Mouse (Mus musculus) kidney, postnatal 4 days (tissue): ENCODE data around the gene Ppp1r9b.
"Not testable (repeated sequence)": the region's sequence is repeated elsewhere in the genome, so short reads cannot be mapped to it uniquely, and the experiment has no call there.

Source experiments
- DNase-seq, 2 experiments: peaks; one replicate each; pipeline ENCODE4 v3.0.0; 2021; ENCODE audit warnings: mixed read lengths in 2 of 2

The Ppp1r9b gene

DNA sequence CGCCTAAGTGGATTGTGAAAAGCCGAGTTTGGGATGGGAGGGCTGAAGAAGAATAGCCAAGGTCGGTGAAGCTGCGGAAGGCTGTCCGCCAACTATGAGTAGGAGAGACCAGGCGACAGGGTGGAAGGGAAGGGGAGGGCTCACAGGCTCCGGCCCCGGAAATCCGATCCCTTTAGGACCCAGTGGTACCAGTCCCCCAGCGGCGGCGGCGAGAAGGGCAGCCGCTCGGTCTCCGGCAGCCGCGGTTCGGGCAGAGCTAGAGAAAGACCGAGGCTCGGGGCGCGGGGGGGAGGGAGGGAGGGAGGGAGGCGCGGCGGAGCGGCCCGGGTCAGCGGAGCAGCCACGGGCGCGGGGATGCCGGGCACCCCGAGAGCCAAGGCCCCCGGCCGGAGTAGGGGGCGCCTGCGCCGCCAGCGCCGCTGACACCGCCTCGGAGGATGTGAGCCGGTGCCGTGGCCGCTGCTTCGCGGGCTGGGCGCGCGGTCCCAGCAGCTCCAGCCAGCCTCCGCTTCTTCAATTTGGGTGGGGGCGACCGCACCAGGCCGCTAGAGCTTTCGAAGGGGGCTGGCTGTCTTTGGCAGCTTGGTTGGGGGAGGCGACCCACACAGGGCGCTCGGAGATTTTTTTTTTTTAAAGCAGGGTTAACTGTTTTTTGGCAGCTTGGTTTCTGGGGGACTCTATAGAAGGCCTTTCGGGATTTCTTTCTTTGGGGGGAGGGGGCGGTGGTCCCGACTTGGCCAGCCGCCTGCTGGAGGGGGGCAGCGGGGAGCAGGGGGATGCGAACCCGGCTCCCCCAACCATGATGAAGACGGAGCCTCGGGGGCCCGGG lies at the start of gene Ppp1r9b:
Ppp1r9b (plus strand) TSS at position 287 of the 829 bp plus-strand sequence.
- DNase-seq = peak; percentile 94 to 96

DNA sequence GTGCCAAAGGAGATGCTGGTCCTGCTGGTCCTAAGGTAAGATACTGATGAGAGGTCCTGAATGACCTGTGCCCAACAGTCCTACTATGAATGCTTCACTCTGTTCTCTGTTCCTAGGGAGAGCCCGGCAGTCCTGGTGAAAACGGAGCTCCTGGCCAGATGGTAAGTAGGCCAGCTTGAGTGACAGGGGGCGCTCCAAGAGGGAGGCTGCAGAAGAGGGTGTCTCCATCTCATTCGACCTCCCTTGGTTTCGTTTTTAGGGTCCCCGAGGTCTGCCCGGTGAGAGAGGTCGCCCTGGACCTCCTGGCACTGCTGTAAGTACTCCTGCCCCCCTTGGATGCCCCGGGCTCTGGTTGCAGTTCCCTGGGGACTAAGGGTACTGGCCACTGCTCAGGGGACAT lies 49.7 kb upstream of the Ppp1r9b start:
- no peak for DNase-seq

DNA sequence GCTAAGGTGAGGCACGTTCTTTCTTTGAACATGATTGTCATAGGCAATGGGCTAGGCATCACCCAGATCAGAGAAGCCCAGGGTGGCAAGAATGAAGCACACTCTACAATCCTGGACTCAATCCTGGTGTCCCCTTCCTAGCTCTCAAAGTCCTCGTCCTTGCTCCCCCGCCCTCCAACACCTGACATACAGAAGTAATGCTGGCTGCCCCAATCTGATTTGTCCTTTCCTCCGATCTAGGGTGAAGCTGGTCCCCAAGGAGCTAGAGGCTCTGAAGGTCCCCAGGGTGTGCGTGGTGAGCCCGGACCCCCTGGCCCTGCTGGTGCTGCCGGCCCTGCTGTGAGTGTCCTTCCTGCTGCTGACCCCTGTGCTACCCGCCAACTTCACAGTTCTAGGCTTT lies 49.1 kb upstream of the Ppp1r9b start:
- DNase-seq = no peak

DNA sequence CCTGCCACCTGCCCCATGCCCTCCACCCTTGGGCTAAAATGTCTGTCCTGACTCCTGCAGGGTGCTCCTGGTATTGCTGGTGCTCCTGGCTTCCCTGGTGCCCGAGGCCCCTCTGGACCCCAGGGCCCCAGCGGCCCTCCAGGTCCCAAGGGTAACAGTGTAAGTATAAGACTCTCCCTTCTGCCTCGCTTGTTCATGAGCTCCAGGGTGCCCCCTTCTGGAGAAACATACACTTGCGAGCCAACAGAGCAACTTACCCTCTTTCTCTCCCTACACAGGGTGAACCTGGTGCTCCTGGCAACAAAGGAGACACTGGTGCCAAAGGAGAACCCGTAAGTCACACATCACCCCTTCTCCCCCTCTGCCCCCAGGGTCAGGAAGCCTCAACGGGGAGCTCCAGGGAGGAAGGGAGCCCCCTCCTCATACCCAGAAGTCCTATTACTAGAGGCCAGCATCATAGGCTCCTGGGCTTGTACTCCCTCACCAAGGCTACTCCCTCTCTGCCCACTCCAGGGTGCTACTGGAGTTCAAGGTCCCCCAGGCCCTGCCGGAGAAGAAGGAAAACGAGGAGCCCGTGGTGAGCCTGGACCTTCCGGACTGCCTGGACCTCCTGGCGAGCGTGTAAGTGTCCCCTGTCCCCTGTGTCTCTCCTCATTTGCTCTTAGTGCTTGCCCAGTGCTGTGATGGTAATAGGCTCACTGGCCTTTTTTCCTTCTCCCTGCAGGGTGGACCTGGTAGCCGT lies 48.4 kb upstream of the Ppp1r9b start:
- peak; percentile 63 to 70 for DNase-seq

DNA sequence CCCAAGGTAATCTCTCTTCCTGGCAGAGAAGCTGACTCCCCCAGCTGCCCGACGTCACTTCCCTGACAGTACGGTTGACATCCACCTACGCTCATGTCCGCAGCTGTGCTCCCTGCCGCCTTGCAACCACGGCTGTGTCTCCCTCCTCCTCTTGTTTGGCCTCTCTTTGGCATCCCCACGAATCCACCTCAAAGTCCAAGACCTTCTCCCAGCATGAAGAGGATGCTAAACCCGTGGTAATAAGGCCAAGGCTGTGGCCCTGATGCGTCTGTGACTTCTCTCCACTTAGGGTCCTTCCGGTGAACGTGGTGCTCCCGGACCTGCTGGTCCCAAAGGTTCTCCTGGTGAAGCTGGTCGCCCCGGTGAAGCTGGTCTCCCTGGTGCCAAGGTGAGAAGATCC lies 47.8 kb upstream of the Ppp1r9b start:
- DNase-seq = no peak

DNA sequence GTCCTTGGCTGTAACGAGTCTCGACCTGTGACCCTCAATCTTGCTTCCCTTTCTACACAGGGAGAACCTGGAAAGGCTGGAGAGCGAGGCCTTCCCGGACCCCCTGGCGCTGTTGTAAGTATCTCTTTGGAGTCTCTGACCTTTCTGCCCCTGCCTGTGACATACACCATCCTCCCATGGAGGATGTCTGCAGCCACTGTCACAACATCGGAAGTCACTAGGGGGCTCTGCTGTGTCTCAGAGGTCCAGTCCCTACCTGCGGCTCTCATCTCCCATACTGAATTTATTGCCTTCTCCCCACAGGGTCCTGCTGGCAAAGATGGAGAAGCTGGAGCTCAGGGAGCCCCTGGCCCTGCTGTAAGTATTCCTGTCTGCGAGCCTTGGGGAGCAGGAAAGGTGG lies 46.5 kb upstream of the Ppp1r9b start:
- DNase-seq = no peak

DNA sequence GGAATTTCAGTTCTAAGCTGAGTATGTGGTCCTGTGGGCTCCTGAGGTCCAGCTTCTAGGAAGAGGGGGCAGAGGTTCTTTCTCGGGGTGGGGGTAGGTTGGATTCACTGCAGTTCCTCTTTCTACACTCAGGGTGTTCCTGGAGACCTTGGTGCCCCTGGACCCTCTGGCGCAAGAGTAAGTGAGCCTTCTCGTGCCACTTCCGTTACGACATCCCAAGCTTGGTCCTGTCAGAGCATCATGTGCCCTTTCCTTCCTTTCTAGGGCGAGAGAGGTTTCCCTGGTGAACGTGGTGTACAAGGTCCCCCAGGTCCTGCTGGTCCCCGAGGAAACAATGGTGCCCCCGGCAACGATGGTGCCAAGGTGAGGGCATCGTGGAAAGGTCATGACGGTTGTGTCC lies 45.6 kb upstream of the Ppp1r9b start:
- no peak for DNase-seq

DNA sequence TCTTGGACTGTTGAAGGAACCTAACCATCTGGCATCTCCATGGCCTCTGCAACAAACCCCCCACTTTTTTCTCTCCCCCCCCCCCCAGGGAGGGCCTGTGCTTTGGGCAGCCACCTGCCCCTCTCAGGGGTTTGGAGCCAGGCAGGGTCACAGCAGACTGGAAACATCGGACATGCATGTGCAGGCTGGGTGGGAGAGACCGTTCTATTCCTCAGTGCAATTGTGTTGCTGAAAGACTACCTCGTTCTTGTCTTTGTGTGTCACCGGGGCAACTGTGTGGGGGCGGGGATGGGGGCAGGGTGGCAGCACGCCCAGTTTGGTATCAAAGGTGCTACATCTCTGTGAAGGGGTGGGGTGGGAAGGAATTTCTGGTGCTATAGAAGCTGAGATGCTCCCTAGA lies 38.7 kb upstream of the Ppp1r9b start:
- no peak for DNase-seq

DNA sequence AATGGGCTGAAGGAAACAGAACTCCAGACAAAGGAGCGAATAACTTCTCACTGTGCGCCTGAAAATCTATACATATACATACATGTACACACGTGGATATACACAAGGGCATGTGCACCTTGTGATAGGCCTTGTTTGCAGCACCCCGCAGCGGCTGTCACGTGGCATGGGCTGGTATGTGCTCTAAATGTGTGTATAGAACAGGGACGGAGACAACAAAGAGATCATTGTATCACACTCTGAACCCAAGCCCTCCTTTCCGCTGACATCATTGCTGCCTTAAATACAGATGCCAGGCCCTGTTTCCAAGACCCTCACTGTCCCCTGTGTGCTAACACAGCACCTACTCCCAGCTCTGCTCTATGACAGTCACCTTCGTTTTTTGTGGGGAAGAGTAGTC lies 35.7 kb upstream of the Ppp1r9b start:
- DNase-seq = no peak

DNA sequence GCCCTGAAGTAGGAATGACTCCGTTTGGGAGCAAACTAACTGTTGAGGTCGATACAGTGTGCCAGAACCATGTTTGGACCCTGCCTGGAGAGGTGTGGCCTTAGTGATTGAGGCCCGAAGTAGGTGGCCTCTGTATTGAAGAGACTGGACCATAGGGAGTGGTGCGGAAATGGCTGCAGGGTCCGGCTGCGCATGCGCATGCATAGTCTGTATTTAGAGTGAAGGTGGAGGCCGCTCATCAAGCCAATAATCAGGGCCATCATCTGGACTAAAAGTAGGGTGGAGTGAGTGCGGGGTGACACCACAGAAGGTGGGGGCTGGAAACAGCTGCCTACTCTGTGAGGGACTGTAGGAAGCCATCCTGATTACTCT lies 33.2 kb upstream of the Ppp1r9b start:
- peak; percentile 41 to 57 for DNase-seq

DNA sequence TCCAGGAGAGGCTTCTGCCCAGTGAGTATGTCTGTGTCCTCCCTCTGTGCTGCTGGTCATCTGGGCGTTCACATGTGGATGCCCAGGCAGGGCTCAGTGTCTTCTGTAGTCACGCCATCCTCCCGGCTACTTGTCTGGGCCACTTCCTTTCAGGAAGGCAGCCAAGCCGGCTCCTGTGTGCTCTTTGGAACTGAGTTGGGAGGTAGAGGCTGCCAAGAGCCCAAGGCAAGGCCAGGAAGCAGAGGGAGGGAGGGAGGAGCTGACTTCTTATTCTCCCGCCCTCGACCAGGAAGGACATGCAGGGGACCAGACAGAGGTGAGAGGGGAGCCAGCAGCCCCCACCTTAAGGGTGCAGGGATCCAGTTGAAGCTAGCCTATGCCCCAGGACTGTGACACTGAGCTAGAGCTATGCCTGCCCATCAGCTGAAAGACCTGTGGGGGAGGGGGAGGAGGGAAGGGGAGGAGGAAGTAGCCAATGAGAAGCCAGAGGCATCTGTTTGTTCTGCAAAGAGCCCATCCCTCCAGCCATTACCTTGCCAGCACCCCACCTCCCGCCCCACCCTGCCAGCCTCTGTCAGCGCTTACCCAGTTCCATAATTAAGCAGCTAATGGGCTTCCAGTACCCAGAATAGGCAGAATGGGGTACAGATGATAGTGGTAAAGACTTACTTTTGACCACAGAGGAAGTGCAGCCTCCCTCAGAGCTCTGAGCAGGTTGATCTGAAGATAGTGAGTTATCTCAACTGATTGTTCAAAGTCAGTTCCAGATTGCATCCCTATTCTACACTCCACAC lies 32.6 kb upstream of the Ppp1r9b start:
- peak; percentile 70 to 82 for DNase-seq

DNA sequence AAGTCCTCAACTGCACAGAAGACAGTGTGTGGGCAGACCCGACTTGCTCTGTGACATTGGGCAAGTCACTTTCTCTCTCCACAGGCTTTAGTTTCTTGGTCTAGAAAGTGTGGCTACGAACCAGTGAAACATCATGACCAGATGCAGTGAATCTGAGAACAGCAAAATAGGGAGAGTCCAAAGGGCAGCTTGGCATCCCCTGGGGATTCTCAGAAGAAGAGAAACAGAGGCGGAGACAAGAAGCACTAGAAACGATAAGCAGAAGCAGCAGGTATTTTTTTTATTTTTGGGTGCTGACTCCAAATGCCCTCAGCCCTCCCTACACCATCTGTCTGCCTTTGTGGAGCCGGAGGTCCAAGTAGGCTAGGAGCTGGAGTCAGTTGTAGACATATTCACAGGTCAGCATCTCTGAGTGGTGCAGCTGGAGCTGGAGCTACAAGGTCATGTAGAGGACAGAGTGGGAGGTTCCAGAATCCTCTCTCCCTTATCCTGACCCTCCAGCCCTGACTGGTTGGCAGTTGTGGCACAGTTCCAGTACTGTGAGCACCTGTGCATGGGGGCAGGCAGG lies 28.2 kb upstream of the Ppp1r9b start:
- no peak for DNase-seq

DNA sequence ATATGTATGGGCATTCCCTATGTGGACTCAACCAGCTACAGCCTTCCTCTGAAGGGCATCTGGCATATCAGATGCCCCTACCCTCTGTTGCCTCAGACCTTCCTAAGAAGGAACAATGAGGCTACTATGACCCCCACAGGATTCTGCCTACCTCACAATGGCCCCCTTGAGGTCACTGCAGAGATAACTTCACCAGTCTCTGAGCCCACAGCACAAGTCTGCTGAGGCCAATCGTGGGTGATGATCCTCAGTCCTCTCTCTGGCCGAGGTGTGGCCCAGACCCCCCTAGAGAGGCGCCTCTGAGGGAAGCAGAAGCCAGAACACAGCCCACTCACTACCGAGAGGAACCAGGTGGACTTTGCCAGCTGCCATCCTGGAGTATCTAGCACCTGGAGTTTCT lies 23.4 kb upstream of the Ppp1r9b start, which contains the start of gene Hils1:
Hils1 (plus strand) TSS at position 175 of the 400 bp plus-strand sequence.
- DNase-seq = no peak

DNA sequence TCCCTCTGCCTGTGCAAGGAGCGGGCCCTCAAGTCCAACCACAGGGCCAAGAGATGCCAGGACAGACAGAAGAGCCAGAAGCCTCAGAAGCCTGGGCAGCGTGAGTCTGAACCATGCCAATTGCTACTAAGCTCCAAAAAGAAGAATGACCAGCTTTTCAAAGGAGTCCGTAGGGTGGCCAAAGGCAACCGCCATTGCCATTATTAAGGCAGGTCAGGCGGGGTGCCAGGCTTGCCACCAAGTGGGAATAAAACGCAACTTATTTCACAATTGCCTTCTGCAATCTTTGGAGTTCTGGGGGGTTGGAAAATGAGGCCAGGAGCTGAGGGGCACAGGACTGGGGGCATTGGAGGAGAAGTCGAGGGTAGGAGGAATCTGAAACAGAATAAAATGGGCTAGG lies 22.6 kb upstream of the Ppp1r9b start:
- DNase-seq = no peak

DNA sequence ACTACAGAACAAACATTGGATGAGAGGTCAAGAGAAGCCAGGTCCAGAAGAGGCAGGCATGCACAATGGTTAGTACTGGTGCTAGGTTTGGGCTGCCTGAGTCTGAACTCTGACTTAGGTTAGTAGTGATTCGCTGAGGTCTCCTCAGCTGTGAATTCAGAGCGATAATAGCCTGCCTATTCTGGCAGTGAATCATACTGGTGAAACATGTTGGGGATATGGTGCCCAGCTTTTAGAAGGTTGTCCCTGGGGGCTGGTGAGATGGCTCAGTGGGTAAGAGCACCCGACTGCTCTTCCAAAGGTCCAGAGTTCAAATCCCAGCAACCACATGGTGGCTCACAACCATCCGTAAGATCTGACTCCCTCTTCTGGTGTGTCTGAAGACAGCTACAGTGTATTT lies 21.1 kb upstream of the Ppp1r9b start:
- not testable (repeated sequence) for DNase-seq

DNA sequence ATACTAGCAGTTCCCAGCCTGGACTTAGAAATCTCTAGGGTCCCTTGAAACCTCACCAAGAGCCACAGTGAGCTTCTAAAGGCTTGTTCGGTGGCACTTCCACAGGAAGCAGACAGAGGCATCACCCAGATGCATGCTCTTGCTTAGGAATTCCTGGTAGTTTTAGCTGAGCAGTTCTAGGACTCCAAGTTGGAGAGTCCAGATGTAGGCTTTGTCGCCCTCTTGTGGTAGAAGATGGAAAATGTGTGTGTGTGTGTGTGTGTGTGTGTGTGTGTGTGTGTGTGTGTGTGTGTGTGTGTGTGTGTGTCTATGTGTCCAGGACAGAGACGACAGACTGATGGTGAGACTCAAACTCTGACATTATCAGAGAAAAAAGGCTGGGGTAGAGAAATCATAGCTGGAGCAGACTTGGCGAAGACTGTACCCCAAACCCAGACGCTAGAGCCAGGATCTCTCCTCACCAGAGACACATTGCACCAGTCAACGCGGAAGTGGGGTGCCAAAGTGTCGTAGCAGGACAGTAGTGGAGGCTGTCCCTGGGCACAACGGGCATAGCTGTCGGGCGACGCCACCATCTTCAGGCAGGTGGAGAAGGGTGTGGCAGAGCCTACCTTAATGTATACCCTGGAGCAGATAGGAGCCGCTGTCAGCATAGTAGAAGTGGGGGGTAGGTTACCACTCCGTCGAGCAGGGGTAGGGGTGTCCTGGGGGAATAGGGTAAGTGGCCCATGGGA lies 20.5 kb upstream of the Ppp1r9b start:
- peak; percentile 86 to 88 for DNase-seq

DNA sequence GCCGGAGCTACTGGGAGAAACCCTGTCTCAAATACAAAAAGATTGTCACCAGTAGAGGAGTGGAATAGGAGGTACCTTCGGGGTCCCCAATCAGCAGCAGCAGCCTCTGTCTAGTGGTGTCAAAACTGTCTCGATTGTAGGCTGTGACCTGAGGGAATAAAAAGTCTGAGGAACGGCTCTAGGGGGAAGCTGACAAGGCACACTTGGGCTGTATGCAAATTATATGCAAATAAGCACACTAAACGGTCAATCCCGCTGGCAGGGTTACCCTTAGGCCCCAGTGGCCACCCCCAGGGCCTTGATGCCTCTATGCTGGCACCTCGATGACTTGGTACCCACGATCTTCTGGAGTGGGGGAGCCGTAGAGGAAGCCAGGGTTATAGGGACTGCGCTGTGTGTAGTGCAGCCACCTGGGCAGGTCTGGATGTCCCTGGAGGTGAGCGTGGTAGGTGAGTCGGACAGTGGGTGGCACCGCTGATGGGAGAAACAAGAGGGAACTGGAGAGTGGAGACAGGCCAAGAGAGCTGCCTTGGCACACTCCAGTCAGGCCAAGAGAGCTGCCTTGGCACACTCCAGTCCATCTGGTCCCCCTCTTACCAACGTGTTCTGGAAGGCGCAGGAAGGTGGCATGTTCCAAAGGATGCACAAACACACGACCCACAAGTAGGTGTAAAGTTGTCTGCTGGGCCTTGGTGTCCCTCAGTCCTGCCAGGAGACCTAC lies 18.8 kb upstream of the Ppp1r9b start:
- DNase-seq = no peak

DNA sequence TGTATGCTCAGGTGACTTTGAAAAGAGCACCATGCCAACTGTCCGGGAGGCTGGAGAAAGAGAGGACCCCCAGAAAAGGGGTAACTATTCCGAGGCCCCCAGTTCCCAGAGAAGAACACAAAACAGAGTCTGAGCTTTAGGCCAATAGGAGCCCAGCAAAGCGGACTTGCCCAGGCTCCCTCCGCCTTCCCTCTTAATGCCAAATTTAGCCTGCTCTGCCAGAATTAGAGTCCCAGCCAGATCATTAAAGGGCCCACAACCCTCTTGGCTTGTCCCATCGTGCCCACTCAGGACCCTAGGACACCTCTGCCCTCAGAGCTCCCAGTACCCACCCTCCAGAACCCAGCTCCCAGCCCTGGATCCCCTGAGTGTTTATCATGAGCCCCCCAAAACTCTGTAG lies 17.9 kb upstream of the Ppp1r9b start:
- DNase-seq = no peak

DNA sequence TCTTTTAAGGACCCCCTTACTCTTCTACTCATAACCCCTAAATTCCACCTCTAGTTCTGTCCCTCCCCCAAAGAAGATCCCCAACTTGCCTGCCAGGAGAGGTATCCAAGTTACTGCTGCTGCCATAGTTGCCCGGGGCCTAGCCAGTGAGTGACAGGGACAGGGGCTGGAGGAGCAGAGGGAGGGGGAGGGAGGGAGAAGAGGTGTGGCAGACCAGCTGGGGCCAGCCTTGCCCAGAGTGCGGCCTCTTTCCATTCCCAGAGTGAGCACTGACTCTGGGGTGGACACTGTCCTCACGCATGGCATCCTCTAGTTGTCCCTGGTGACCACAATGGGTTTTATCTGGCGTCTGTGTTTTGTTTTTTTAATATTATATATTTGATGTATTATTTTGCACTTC lies 17.5 kb upstream of the Ppp1r9b start:
- no peak for DNase-seq

DNA sequence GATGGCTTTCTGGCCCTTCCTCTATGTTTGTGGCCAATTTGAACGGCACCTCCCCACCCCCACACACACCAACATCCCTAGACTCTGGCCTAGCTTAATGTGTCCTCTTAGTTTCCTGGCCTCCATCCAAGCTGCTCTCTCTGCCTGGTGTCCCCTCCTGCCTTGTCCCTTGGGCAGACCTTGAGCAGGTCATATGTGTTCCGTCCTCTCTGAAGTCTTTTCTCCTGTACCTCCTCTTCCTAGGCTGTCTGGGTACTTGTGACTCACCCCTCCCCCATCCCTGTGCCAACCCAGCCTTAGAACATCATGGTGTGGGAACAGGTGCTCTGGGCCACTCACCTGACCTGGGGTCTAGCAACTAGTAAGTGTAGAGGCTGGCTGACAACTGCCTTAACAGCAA lies 15.9 kb upstream of the Ppp1r9b start:
- no peak for DNase-seq

DNA sequence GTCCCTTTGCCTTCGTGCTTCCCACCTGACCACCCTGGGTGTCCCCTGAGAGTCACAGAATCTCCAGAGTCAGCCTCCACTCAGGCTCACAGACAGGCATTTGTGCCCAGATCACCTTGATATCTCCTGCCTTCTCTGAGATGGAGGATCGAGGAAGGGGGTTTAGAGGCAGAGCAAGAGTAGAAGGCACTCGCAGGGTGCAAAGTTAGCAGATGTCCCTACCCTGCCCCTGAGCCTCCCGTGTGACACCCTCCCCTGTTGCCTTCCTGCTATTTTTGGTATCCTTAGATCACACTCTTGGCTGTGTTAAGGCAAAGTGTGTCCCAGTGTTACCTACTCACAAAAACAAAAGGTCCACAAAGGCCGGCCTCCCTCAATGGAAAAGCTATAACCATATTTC lies 14.6 kb upstream of the Ppp1r9b start, which contains the start of gene Sgca:
Sgca (minus strand) TSS at position 129 of the 400 bp plus-strand sequence.
- DNase-seq = no peak
